Mouse (Mus musculus) 416B (cell line): ENCODE results near the gene Carnmt1.

Experiments used
- DNase-seq: peaks from one replicate; pipeline ENCODE4 v3.0.0; 2011; ENCODE audit warnings: low read depth

The Carnmt1 gene

DNA sequence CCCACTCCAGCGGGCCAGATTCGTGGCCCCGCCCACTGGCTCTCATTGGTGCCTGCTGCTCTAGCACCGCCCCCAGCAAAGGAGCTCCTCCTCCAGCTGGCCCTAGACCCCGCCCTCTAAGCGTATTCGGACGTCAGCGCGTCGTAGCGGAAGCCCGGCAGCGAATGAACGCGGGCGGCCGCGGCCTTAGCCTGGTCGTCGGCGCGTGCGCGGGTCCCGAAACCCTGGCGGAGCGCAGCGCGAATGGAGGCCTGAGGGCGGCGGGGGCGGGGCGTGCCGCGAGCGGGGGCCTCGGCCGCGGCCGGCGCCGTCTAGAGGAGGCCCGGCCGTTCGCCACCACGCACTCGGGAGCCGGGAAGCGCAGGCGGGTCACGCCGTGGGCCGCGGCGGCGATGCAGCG is at the start of gene Carnmt1:
Carnmt1 (plus strand) TSS at position 157 of the 400 bp plus-strand sequence.
- peak; percentile 95 for DNase-seq

DNA sequence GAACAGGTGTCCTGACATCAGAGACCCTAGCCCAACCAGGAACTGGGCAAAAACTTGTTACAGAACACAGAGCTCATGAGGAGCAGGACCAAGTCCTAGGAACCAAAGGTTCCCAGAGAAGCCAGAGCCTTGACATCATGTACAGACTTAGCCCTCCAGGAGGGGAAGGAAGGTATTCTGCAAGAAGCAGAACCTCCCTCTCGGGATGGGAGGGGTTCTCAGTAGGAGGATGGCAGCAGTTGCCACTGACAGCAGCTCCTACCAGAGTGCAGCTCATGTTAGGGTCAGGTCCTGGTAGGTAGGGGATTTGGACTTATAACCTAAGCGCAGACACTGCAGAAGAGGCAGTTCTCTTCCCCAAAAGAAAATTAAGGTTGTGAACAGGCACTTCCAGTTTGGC is 46.7 kb upstream of the Carnmt1 start:
- no peak for DNase-seq

DNA sequence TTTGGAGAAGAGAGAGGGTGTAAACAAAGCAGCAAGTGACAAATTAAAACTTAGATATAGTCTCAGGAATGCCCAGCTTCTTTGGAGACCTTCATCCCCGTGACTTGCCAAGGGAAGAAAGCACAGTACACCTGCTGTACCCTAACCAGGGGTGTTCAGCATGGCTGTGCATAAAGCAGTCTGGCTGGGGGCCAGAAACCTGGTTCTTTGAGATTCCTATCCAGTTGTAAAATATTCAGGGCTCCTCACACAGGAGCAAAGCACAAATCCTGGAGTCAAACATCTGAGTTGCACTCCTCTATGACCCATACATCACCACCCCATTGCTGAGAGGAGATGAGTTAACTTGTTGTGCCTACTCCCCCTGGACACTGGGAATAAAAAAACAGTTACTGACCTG is 41.0 kb upstream of the Carnmt1 start:
- DNase-seq = no peak

DNA sequence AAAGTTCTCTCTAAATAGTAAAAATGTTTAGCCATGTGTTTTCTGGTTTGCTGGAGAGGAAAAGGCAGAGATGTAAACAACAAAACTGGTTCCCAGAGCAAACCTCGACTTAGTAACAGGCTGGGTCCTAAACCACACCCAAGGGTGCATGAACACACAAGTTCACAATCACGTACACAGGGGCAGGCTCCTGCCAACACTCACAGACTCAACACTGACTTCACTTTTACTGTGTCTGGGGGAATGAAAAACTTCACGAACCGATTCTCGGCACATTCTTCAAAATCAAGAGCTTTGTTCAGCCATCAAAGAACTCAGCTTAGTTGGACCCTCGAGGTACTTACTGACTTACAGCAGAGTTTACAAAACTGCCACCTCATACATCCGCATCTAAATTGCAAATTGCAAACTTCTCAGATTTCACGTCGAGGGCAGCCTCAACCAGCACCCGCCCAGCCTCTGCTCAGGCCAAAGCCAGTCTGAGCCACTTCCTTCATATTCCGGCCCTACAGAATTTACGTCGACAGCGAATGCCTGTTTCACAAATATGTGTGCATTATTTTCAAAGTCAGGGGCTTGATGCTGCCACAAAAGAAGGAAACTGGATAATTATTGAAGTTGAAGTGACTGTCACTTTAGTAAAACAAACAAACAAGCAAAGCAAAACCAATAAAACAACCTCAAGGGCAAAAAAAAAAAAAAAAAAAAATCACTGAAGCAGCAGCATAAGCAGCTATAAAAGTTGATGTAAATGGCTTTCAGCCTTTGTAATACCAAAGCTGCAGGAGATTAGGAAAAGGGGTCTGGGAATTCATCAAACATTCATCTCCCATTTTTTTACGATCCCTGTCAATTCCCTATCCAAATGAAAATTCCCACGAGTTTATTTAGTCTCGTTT is 40.1 kb upstream of the Carnmt1 start:
- peak; percentile 89 for DNase-seq

DNA sequence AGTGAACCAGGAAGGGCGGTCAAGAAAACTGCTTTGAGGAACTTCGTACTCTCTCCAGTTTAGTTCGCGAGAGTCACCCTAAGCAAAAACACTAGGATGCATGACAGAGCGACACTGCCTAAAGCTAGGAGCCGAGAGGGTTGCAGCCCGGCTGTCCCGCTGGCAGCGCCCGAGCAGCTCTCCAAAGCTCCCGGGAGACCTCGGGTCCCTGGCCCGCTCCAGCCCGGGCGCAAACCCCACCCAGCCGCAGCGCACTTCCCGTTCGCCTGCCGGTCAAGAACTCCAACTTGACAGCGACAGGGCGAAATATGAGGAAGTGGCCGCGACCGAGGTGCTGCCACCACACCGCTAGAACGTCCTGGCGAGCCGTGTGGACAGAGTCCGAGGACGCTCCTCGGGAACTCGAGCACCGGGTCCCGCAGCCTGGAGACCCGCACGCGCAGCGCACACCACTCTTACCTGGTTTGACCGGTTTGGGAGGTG is 39.4 kb upstream of the Carnmt1 start:
- DNase-seq = peak; percentile 77

DNA sequence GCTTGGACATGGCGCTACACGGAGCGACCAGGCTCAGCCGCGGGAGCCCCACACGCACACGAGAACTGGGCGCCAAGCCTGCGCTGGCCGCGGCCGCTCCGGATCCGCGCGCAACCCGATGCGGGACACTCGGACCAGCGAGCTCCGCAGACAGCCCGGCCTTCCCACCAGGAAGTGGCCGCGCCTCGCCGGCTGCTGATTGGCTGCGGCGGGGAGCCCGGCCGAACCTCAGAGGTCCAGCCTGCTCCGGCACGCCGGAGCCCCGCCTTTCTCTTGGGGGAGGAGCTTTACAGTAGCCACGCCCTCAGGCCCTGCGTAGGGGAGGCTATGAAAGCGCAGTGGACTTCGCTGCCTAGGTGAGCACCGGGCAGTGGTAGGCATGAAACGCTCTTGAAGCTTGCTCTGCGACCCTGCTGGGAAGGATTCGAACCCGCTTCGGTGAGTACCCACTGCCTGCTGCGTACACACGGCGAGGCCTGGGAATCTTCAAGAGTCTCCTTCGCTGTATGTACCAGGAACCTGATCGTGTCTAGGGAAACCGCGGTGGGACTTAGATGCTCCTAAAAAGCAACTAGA is 38.8 kb upstream of the Carnmt1 start, which contains the start of the genes Ostf1 and Nmrk1:
Ostf1 (minus strand) TSS at position 180 of the 576 bp plus-strand sequence.
Nmrk1 (plus strand) TSS at position 307 of the 576 bp plus-strand sequence.
- DNase-seq = peak; percentile 94

DNA sequence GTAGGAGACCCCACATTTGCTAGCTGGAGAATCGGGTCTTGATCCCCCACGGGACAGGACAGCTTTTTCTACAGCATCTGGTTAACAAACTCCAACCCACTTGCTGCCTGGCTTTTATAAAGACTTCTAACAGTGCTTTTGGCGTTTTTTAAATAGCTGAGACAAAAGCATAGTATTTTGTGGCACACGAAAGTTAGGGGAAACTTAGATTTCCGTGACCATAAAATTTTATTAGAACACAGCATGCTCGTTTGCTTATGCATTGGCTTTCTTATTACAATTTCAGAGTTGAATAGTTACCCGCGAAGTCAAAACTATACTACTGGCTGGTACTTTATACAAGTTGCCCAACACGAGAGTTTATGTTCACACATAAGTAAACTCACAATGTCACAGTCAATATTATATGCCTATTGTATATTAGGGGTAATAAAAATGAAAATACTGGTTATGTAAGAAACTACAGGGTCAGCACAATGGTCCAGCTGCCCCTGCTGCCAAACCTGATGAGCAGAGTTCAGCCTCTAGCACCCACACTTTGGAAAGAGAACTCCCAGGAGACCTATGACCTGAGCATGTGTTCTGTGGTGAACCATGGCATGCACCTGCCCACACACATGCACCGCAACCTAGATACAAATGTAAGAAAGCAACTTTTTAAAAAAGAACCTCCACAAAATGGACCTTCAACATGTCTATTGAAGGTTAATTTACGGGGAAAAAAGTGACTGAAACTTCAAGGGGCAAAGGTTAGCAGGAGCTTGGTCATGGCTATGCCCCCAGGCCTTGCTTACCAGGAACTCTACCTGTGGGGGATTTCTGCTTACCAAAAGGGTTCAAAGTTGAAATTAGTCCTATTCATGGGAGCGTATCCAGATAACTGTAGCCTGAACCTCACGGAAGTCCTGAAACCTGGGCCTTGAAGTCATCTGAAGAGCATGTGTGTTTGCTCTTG is 38.1 kb upstream of the Carnmt1 start:
- no peak for DNase-seq

DNA sequence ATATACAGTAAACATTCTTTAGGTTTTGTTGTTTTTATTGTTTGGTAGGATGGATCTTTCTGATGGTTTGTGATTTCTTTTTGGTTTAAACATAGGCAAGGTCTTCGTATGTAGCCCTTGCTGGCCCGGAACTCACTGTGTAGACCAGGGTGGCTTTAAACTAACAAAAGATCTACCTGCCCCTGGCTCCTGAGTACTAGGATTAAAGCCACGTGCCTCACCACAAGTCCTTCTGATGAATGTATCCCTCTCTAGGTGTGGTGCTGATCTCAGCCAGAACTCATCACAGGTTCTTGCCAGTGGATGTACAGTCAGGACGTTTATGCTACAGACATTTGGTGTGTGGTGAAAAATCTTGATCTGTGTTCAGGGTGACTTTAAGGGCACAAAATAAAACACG is 32.6 kb upstream of the Carnmt1 start:
- DNase-seq = no peak

DNA sequence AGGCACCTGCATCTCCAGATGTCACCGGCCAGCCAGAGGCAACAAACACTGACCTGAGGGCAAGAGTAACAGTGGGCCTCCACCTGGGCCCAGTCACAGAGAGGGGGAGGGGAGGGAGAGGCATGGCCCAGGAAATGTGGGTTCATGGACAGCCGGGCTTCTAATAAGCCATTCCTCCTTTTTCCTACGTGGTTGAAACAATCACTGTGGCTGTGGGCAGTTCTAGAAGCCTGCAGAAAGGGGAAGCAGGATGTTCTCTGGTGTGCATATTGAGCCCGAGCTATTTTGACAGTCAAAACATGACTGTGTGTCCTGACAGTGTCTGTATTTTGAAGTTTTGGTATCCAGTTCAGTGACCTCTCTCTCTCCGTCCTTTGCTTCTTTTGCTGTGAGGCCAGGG is 31.6 kb upstream of the Carnmt1 start:
- no peak for DNase-seq

DNA sequence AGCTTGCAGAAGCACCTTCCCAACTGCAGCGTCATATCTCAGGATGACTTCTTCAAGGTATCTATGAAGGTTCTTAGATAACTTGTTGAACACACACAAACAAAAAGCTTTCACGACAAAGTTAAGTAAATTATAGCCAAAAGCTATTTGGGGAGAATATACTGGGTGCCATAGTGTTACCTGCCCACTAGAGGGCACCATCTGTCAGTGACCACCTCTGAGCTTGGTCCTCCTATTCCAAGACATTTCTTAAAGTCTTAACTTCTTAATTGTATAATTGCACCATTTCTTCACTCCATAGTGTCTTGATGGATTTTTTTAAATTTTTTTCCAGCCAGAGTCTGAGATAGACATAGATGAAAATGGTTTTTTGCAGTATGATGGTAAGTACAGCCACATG is 31.0 kb upstream of the Carnmt1 start:
- DNase-seq = peak; percentile 22

DNA sequence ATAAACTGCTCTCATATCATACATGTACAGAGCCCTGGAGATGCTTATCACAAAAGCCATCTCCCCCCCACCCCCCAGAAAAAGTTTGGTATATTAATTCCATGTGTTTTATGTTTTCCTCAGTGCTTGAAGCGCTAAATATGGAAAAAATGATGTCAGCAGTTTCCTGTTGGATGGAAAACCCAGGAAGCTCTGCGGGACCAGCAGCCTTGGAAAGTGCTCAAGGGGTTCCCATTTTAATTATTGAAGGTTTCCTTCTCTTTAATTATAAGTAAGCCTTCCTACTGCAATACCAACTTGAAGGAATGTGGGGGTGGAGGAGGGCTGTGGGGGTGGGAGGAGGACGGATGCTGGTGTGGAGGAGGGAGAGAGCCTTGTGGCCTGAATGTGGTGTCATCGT is 29.6 kb upstream of the Carnmt1 start:
- no peak for DNase-seq

DNA sequence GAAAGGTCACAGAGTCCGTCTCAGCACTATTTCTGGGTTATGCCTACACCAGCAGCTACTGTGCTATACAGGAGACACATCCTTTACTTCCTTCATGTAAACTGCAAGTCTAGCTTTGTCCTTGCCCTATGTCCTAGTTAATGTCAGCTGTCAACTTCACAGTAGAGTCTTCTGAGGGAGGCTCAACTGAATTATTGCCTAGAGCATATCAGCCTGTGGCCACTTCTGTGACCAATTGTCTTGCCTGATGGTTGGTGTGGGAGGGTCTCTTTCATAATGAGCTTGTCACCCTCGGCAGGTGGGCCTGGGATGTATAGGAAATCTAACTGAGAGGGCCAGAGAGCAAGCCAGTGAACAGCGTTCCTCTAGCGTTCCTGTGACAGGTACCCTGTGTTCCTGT is 27.2 kb upstream of the Carnmt1 start:
- no peak for DNase-seq

DNA sequence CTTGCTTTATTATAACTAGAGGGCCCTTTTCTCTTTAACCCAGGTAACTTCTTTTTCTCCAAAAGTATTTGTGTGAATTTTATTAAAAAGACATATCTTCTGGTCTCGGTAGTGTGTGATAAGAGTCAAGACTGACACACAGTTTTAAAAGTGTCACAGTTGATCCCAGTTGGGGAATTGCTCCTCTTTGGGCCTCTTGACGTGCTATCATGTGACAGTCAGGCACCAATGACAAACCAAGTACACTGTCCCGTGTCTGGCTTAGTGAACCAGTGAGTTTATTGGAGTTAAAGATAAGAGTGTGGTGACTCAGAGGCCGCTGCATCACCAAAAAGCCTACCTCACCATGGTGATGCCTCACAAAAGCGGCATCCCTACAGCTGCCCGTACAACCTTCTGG is 26.5 kb upstream of the Carnmt1 start:
- peak; percentile 52 for DNase-seq

DNA sequence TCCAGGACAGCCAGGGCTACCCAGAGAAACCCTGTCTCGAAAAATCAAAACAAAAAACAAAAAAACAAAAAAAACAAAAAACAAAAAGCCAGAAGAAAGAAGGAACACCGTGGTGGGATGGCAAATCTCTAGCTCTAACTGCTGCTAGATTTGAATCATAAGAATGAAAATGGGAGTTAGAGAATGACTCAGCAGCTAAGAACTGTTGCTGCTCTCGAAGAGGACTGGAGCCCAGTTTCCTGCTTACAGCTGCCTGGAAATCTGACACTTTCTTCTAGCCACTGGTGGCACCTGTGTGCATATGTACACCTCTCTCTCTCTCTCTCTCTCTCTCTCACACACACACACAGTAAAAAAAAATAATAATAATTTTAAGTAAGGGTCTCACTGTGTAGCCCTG is 24.2 kb upstream of the Carnmt1 start:
- peak; percentile 83 for DNase-seq

DNA sequence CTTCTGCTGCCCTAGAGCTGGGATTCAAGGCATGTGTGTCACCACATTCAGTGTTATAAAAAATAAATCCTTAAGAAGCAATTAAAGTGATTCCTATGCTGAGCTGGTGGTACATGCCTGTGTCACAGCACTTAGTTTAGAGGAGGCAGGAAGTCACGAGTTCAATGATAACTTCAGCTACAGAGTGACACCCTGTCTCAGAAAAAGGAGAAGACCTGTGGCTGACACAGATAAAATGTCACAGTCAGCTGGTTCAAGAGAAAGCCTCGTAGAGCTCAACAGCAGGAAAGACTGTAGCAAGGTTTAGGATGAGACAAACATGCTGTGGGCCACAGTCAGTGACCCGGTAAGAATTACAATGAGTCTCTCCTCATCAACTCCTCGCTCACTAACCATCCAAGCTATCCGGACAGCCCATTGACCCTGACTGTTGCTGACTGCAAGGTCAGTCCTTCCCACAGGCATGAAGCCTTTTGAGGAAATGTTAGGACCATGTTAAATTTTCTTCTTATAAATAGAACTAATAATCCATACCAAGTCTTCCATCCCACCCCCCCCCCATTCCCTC is 23.6 kb upstream of the Carnmt1 start:
- DNase-seq = peak; percentile 69

DNA sequence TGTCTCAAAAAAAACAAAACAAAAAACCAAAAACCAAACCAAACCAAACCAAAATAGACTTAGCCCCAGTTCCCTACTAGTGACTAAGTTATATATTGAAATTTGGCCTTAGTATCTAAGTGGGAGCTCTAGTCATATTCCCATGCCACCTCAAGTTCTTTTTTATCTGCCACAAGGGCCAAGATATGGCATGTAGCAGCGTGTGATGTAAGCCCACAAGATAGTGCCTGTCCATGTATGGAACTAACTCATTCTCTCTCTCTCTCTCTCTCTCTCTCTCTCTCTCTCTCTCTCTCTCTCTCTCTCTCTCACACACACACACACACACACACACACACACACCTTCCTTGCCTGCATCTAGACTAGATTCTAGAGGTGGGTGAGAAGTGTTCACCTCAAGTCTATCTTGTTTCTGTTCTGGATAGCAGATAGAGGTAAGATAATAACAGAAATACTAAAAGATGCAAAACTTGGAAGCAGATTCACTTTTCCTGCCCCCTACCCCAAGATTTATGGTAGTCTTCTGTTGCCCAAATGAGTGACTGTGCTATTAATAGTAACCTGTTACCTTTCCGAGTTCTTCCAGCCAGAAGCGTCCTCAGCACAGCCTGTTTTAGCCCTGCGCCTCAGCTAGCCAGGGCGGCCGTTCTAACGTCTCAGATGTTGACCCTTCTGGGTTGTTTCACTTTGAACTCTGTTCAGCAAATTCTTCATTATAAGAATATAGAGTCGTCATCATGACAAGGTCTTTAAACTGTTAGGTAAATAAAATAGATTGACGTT is 22.6 kb upstream of the Carnmt1 start:
- no peak for DNase-seq

DNA sequence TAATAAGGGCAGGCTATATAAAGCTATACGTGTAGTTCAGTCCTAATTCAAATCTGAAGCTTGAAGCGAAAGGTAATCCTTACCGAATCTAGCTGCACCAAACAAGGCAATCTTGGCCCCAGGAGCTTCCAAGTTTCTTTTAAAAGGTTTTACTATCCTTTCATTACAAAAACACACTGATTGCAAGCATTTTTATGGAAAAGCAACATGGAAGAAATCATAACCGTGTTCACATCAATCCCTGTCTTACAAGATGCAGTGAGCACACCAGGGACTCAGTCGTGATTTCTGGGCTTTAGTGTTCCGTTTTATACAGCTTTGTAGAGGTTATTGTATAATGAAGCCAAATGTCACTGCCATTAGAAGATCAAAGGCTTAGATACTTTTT is 22.0 kb upstream of the Carnmt1 start:
- no peak for DNase-seq

DNA sequence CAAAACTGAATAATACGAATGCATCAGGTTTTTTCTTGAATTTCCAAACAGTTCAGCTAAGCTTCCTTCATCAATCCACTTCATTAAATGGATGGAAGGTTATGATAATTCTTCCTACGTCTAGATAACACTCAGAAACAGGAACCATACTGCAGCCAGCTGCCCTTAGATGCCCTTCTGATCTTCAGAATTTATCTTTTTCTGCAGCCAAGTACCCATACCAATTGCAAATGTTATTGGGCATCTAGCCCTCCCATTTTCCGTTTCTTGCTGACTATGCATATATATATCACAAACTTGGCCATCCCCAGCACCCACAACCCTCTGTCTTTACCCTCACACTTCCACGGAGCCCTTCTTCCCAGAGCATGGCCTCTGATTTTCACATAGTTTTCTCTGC is 20.6 kb upstream of the Carnmt1 start:
- DNase-seq = no peak

DNA sequence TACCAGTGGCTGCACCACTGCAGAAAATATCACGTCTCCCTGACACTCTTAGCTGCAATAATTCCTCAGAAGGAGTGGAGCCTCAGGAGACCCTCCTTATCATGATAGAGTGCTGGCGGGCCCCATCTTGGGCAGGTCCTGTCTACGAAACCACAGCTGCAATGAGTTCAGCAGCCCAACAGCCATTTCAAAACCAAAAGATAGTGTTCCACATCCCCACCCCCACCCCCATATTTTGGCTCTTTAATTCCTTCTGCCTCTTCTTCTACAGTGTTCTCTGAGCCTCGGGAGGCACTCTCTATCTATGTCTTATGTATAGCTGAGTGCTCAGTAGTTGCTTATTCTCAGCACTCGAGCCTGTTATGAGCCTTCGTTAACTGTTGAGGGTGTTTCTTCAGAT is 20.1 kb upstream of the Carnmt1 start:
- DNase-seq = no peak

DNA sequence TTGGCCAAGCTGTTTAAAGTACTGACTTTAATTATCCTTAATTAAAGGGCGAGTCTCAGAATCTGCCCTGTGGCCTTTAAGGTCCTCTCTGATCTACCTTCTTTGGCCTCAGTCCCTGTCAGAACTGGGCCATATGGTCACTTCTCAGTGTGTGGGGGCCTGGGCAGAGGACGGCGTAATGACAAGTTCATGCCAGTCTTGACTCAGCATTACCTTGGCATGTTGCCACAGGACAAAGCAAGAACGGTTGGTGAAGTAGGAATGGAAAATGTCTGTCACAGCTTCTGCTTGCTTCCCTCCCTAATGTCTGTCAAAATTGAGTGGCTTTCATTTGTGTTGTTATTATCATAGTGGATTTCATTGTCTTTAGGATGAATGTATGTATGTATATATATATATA is 18.0 kb upstream of the Carnmt1 start:
- peak; percentile 84 for DNase-seq

DNA sequence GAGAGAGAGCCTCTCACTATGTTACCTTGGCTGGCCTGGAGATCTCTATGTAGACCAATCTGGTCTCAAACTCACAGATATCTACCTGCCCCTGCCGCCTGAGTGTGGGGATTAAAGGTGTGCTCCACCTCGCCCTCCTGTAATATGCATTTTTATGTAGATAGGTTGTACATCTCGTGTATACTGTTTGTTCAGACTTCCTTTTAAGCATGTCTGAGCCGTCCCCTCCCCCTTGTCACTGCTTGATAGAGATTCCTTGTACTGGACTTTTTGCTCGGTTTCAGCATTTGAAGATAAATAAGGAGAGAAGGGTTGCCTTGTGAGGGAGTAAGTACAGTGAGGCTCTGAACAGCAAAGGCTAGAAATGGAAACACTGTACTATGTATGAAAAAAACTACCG is 17.5 kb upstream of the Carnmt1 start:
- DNase-seq = no peak
